Mouse (Mus musculus) heart, postnatal 10 days (tissue): Measurements from ENCODE around the gene Ly6g6e. TPM values are rescaled to one million over a fixed set of nuclear protein-coding genes. Genes with fewer than 3 reads are reported as not detected.
"Not testable (repeated sequence)": the region's sequence is repeated elsewhere in the genome, so short reads cannot be mapped to it uniquely, and the experiment has no call there.

Source experiments
- DNase-seq, 2 experiments: peaks; one replicate each; pipeline ENCODE4 v3.0.0; 2021
- intact Hi-C: fragments of 180-260 bp; cut with DNase I; formaldehyde crosslinking; loops from one replicate; pipeline ENCODE4 v1.15.1; 2025
- total RNA-seq, 2 experiments: library from RNA; stranded (reverse); gene quantifications; 2 replicates each; pipeline ENCODE4 v1.2.3; 2021

Ly6g6e gene
- under 1 TPM; 0.24 to 0.37 TPM for total RNA-seq

- no peak for DNase-seq
- intact Hi-C loops, result no loop called here
Observed at GRCm38 (mm10) chr17:35076507-35077176, at the start of gene Ly6g6e. Gene Ly6g6e (plus strand): TSS chr17:35076902.

DNA sequence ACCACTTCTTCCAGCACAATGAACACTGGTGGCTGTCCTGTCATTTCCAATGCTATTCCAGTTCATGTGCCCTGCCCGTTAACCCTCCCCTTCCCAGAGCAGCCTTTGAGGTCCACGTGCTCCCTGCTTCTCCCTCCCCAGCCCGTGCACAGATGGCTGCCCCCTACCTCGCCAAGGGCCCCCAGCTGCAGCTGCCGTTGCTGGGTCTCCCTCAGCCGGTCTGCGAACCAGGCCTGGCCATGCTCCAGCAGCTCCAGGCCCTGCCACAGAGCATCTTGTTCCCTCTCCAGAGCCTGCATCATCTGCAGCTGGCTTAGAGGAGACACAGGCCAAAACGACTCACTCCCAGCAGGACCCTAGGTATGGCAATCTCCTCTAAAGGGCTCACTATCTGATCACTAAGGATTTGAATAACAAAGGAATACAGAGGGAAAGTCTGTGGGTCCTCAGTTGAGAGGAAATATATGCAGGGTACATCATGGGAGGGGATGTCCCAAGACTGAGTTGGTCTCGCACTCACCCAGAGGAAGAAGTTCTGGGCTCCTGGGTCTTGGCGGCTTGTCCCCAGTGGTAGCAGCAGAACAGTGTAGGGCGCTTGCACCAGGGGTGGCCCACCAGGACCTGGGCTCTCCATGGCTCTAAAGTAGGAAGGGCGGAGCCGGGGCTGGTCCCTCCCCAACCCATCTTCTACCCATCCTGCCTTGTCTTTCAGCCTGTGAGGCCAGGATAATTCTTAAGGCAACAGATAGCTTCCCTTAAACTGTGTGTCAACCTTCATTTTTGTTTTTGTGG lies 49.2 kb upstream of the Ly6g6e start, which contains the start of gene Sapcd1:
Gene Sapcd1 (minus strand): TSS at position 740 of the 792 bp plus-strand sequence.
- peak; percentile 54 to 60 for DNase-seq
- intact Hi-C loops, result loop anchor here (2.0 kb wide), 1 partner anchor 17 kb away; no protein-coding TSS in a partner anchor

DNA sequence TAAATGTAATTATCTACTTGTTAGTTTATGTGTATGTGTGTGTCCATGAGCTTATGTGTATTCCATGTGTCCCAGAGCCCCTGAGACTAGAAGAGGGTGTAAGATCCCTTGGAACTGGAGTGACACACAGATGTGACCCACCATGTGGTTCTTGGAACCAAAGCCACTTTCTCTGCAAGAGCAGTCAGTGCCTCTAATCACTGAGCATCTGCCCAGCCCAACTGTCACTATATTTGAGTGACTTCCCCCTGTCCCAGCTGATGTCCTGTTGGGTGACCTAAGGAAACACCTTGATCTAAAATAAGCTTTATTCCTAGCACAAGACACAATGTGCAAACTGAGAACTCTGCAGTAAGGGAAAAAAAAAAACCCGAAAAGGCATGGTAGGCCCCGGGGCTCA lies 48.4 kb upstream of the Ly6g6e start:
- intact Hi-C loops, result loop anchor here (2.0 kb wide), 1 partner anchor 16 kb away; no protein-coding TSS in a partner anchor
- DNase-seq, result no peak

GRCm38 (mm10) chr17:35029691-35030532 lies 46.8 kb upstream of the Ly6g6e start:
- intact Hi-C loops, result loop anchor here (2.0 kb wide), 1 partner anchor 15 kb away; no protein-coding TSS in a partner anchor
- DNase-seq, result no peak

- no peak for DNase-seq
- intact Hi-C loops, result no loop called here
Observed at GRCm38 (mm10) chr17:35031272-35031671, 45.4 kb upstream of the Ly6g6e start.

DNA sequence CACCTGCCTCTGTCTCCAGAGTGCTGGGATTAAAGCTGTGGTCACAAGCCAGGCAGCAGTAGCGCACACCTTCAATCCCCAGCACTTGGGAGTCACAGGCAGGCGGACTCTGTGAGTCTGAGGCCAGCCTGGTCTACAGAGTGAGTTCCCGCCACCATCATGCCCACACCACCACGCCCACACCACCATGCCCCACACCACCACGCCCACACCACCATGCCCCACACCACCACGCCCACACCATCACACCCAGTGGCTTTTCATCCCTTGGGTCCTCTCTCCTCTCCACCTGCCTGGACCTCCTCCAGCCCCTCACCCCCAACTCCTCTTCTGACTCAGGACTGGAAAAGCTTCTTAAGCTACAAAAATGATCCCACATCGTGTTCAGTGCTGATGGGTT lies 44.8 kb upstream of the Ly6g6e start:
- DNase-seq, result no peak
- intact Hi-C loops, result no loop called here

DNA sequence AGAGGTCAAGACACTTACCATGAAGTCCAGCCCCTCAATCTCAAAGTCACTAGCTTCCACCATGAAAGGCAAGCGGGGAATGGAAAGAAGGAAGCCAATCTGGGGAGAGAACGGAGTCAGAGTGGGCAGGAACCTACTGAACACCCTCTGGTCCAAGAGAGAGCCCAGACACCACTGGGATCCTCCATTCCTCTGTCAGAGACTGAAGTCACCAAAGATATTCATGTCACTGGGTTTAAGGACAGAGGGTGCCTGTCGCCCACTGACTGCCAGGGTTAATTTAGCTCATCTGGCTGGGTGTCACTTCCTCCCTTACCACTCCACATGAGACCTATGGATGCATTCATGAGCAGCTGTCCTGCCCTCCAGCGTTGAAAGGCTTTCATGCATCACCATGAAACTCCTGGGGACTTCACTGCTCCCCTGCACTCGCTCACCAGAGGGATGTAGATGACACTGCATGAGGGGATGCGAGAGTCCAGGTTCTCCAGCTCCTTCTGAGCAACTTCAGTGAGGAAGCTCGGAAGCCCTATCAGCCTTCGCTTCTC lies 44.3 kb upstream of the Ly6g6e start:
- DNase-seq, result no peak
- intact Hi-C loops, result no loop called here

DNA sequence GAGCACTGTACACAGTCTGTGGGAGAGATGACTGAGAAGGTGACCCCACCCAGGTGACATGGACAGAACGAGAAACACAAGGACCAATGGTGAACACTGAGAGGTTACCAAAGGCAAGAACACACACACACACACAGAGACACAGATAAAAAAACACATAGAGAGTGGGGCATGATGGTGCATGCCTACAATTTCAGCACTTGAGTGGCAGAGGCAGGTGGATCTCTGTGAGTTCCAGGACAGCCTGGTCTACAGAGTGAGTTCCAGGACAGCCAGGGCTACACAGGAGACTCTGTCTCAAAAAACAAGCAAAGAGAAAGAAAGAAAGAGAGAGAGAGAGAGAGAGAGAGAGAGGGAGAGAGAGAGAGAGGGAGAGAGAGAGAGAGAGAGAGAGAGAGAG lies 43.0 kb upstream of the Ly6g6e start:
- intact Hi-C loops, DNase-seq: not testable (repeated sequence)

DNA sequence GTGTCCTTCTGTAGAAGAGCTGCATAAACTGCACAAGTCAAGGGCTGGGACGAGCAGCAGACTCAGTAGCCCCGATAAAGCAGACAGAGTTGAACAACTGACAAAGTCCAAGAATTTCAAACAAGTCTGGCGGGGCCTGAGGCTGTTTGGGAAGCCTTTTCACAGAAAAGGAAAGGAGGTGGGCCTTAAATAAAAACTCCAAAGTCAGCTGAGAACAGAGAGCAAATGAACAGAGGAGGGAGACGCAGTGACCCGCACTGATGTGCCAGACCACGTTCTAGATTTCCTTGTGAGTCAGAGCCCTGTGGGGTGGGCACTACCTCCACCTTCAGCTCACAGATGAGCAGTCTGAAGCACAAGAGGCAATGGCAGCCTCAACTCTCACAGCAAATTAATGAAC lies 41.8 kb upstream of the Ly6g6e start:
- no peak for DNase-seq
- intact Hi-C loops, result no loop called here

DNA sequence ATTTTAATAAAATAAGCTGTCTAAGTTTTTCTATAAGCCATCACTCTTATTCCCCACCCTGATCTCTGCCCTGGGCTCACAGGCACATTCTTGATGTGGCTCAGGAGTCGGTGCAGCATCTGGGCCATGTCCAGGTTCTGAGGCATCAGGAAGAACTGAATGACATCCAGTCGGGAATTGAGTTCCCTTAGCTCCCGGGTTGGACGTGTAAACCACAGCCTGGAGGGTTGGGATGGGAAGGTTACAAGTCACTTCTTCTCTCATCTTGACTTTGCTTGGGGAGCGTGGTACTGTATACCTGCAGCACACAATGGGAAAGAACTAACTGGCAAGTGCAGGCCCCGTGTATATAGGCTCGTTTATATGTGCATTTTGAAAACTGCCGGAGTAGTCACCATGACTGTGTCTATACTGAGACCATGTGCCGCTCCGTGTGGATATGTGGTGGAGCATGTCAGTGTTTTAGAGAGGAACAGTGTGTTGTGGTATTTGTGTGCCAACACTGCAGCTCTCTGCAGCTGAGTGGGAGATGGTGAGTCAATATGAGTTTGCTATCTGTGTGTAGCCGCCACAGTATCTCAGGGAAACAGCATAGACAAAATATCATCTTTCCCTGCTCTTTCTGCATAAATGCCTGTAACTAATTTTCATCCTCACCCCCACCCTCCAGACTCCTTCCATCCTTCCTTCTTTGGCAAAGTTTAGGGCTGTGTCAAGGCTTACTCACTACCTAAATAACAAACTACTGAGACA lies 37.4 kb upstream of the Ly6g6e start:
- intact Hi-C loops, result no loop called here
- no peak for DNase-seq

DNA sequence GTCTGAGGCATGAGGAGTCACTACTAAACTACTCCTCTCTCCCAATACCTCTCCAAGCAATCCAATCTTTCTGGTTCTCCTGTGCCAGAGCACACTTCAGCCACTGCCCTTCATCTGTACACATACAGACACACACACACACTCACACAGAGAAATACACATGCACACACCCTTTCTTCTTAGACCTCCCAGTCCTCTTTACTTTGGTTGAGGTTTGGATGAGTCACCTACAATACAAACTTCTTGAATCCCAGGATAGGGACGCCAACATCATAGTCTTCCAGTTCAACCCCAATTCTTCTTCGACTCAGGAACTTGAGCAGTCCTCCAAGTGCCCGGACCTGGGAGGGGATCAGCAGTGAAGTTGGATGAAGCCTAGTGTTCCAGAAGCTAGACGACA lies 32.9 kb upstream of the Ly6g6e start:
- intact Hi-C loops, result loop anchor here (2.0 kb wide), 1 partner anchor 15 kb away; the partner anchor contains the start of gene Sapcd1
- peak in 1 of 2 experiments; percentile 1 for DNase-seq

DNA sequence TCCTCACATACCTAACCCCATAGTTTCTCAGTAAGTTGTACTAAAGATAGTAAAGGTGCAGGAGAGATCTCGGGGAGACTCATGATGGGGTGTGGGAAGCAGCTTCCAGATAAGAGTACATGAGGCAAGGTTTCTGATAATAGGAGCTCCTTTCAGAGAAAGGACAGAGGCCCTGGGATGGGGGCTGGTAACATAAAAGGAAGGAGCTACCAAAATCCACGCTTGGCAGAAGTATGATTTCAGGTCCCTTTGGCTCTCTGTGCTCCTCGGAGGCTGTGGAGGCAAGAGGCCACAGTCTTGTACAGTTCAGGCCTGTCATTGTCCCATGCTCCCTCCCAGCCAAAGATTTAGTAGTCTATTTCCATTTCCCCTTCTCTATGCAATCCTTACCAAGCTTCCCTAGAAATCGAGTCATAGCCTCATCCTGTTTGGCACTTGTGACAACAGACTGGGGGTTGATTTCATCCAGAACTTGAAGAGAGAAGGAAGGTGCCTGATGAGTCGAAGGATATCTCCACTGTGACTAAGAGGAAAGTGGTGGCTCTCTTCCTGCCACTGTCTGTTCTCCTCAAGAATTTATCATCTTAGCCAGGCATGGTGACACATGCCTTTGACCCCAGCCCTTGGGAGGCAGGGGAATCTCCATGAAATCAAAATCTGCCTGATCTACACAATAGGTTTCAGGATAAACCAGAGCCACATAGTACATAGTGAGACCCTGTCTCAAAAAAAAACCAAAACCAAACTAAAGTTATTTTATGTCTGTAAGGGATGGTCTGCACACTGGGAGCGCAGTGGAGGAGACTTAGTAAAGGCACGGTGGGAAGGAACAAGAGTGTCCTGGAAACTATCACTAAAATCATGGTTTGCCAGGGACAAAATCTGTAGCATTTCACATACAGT lies 31.5 kb upstream of the Ly6g6e start:
- DNase-seq, result no peak
- intact Hi-C loops, result loop anchor here (2.0 kb wide), 1 partner anchor 16 kb away; the partner anchor contains the start of gene Sapcd1

- no peak for DNase-seq
- intact Hi-C loops, result loop anchor here (2.0 kb wide), 1 partner anchor 17 kb away; the partner anchor contains the start of gene Sapcd1
Observed at GRCm38 (mm10) chr17:35045807-35046680, 30.7 kb upstream of the Ly6g6e start.

GRCm38 (mm10) chr17:35046681-35047455 lies 29.8 kb upstream of the Ly6g6e start, which contains the start of gene Msh5:
Gene Msh5 (minus strand): TSS chr17:35046745.
- peak; percentile 99 for DNase-seq
- intact Hi-C loops, result no loop called here

DNA sequence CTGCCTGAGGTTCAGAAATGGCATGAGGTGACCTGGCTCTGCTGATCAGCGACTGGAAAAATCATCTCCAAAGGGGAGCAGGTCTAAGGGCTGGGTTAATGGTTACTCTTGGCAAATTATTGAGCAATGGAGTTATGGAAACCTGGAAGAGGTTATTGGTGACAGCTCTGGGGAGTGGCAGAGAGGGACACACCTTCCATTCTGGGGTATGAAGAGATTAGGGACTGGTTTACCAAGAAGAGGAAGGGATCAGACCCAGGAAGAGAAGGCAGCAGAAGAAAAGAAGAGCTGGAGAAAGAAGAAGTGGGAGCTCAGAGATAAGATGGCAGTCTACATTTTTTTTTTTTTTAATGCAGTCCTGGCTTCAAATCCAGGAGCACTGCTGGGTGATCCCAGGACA lies 29.0 kb upstream of the Ly6g6e start:
- intact Hi-C loops, result no loop called here
- no peak for DNase-seq

GRCm38 (mm10) chr17:35048149-35048931 lies 28.4 kb upstream of the Ly6g6e start:
- peak; percentile 64 to 68 for DNase-seq
- intact Hi-C loops, result no loop called here
